Mouse (Mus musculus) stomach, postnatal 0 days (tissue): Measurements from ENCODE around the gene Mgat4a. TPM values are rescaled to one million over a fixed set of nuclear protein-coding genes. Genes with fewer than 3 reads are reported as not detected.

ENCODE experiments used
- ATAC-seq: fragments of 200-750 bp; cut with Nextera tagmentation; 2 replicates; pipeline ENCODE4 v1.8.0; 2017; ENCODE audit not compliant: low FRiP score, low TSS enrichment
- DNase-seq: peaks from one replicate; pipeline ENCODE4 v3.0.0-alpha.2; 2016; ENCODE audit warnings: low spot score
- H3K27ac ChIP-seq: fragments of 300-500 bp; sonication (generic); replicated peaks from 2 replicates; pipeline ENCODE4 v1.5.1; 2014; ENCODE audit warnings: mild to moderate bottlenecking, control low read depth
- H3K27me3 ChIP-seq: fragments of 300-500 bp; sonication (generic); 2 replicates; pipeline ENCODE4 v1.6.1; 2014; ENCODE audit warnings: low read length; ENCODE audit not compliant: control insufficient read depth, insufficient read depth
- H3K36me3 ChIP-seq: fragments of 300-500 bp; sonication (generic); 2 replicates; pipeline ENCODE4 v1.6.1; 2014; ENCODE audit warnings: low read length, mixed read lengths; ENCODE audit not compliant: control insufficient read depth, insufficient read depth
- H3K4me1 ChIP-seq: fragments of 300-500 bp; sonication (generic); replicated peaks from 2 replicates; pipeline ENCODE4 v1.6.1; 2014; ENCODE audit warnings: antibody characterized with exemption; ENCODE audit not compliant: control insufficient read depth, insufficient read depth
- H3K4me2 ChIP-seq: fragments of 300-500 bp; sonication (generic); replicated peaks from 2 replicates; pipeline ENCODE4 v1.6.1; 2014; ENCODE audit warnings: low read depth, mild to moderate bottlenecking, control low read depth, moderate library complexity
- H3K4me3 ChIP-seq: fragments of 300-500 bp; sonication (generic); 2 replicates; pipeline ENCODE4 v1.5.1; 2014; ENCODE audit warnings: low read depth, low read length, control low read depth
- H3K9ac ChIP-seq: fragments of 300-500 bp; sonication (generic); 2 replicates; pipeline ENCODE4 v1.6.1; 2014; ENCODE audit warnings: mild to moderate bottlenecking, low read length, control low read depth, mixed read lengths
- H3K9me3 ChIP-seq: fragments of 300-500 bp; sonication (generic); 2 replicates; pipeline ENCODE4 v1.6.1; 2016; ENCODE audit warnings: low read length; ENCODE audit not compliant: control insufficient read depth
- CTCF ChIP-seq: IDR thresholded peaks from 2 replicates; pipeline ENCODE4 v1.5.1; 2016; ENCODE audit warnings: antibody characterized with exemption, low read depth, mild to moderate bottlenecking, moderate library complexity
- EP300 ChIP-seq: optimal IDR thresholded peaks from 2 replicates; pipeline ENCODE3; 2016; ENCODE audit warnings: antibody characterized with exemption
- WGBS: fragments of 180-500 bp; shearing (Covaris S2); extraction: QIAGEN DNeasy Blood & Tissue Kit; methylation state at CpG from one replicate; pipeline ENCODE4 v1.1.7; 2014; 5-methylcytosine and 5-hydroxymethylcytosine counted together
- polyA plus RNA-seq: library from polyadenylated mRNA; unstranded; fragments of >200 nt; fragmentation: Nextera tagmentation; extraction: Ambion mirVana; gene quantifications from 2 replicates; pipeline ENCODE4 v1.2.1, GENCODE M21; 2015

The Mgat4a gene
- polyA plus RNA-seq, 1 experiment from 2014 or later: 13.8 TPM

GRCm38 (mm10) chr1:37396481-37396880 lies 144.3 kb downstream of the Mgat4a start:
- ATAC-seq (no peak), DNase-seq (no peak)
- Histone ChIP-seq H3K36me3 (peaks cover 4% of the 10 kb centered on the region; the same call in 1 of the 2 replicates), H3K9ac (no peak overlapping the region), H3K27ac (no peak overlapping the region), H3K9me3 (no peaks in the 10 kb centered on the region), H3K4me1 (no peaks in the 10 kb centered on the region), H3K27me3 (no peaks in the 10 kb centered on the region), H3K4me2 (no peak overlapping the region), H3K4me3 (no peak overlapping the region)
- 68% methylated on average over 1 of the region's 1 CpGs for WGBS
- TF ChIP-seq EP300 (no peak), CTCF (no peak)

GRCm38 (mm10) chr1:37393174-37393573 lies 147.6 kb downstream of the Mgat4a start:
- WGBS: 71% methylated on average over 5 of the region's 5 CpGs
- DNase-seq: no peak
- Histone ChIP-seq H3K36me3 (peaks cover 7% of the 10 kb centered on the region), H3K4me2 (no peak overlapping the region), H3K9ac (no peak overlapping the region), H3K4me1 (no peaks in the 10 kb centered on the region), H3K9me3 (no peaks in the 10 kb centered on the region), H3K27ac (no peak overlapping the region), H3K27me3 (no peaks in the 10 kb centered on the region), H3K4me3 (no peak overlapping the region)
- ATAC-seq: no peak
- TF ChIP-seq EP300: no peak
- no peak for TF ChIP-seq CTCF

Other genes with a start within 250 kb of the Mgat4a start
- 10.6 and 12.0 TPM in 2 replicates for gene Inpp4a, start 241.2 kb downstream of the Mgat4a start, polyA plus RNA-seq
- 24.1 and 25.8 TPM in 2 replicates for gene Coa5, start 110.9 kb downstream of the Mgat4a start, polyA plus RNA-seq
- gene Unc50, start 110.9 kb downstream of the Mgat4a start, polyA plus RNA-seq: 131 and 141 TPM in 2 replicates
- 7.5 and 8.5 TPM in 2 replicates for gene 2010300C02Rik, start 179.1 kb upstream of the Mgat4a start, polyA plus RNA-seq